Mouse (Mus musculus): ENCODE data around the gene Suco. TPM values are rescaled to one million over a fixed set of nuclear protein-coding genes. Genes with fewer than 3 reads are reported as not detected.

Gene Suco
- polyA plus RNA-seq, 1 experiment = 6.0 TPM

DNA sequence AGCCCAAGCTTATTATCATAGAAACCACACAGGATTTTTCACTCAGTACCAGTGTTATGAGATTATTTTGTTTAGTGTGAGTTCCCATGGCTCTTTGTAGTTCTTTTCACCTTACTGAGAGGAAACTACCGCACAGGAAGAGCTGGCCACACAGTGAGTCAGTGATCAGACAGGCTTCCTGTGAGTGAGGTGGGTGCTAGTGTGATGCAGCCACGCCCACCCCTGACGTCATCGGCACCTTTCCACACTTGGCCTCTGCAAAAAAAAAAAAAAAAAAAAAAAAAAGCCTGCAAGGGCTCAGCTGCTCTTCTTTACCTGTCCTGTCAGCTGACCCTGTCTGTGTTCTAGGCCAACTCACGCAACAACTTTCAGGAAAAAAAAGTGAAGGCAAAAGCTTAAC lies 109.8 kb downstream of the Suco start:
- Histone ChIP-seq H3K27ac (ENCODE audit: control insufficient read depth, insufficient read depth, low read length) (no peak overlapping the region), H3K4me1 (replicated peaks; ENCODE audit: control insufficient read depth, insufficient read depth, low read length) (peaks cover 7% of the 10 kb centered on the region), H3K27me3 (ENCODE audit: control insufficient read depth, insufficient read depth, low read length) (no peaks in the 10 kb centered on the region), H3K4me3 (ENCODE audit: control insufficient read depth, insufficient read depth, low read length) (no peak overlapping the region), H3K36me3 (ENCODE audit: control insufficient read depth, insufficient read depth, low read length) (no peaks in the 10 kb centered on the region)
- WGBS = 4% methylated on average over 5 of the region's 5 CpGs
- no peak for TF ChIP-seq CTCF (IDR thresholded peaks at IDR 0.05; ENCODE audit: borderline replicate concordance, control insufficient read depth, extremely low read depth, insufficient read depth, low read length, poor library complexity)
- no peak for TF ChIP-seq POLR2A (IDR thresholded peaks at IDR 0.05; ENCODE audit: control insufficient read depth, extremely low read depth, insufficient read depth, low read length, poor library complexity)
- DNase-seq = peak; percentile 88

Other genes starting within 250 kb of the Suco start
- 0.78 and 0.87 TPM in 2 replicates for gene Fasl, start 88.2 kb downstream of the Suco start, polyA plus RNA-seq (2012; rRNA removed)
- 17.5 and 25.0 TPM in 2 replicates for gene Pigc, start 92.5 kb upstream of the Suco start, polyA plus RNA-seq (2012; rRNA removed)
- gene 4930558K02Rik, start 103.0 kb upstream of the Suco start, polyA plus RNA-seq (2012; rRNA removed) = not detected in 2 replicates